Mouse (Mus musculus) CD4-positive, CD25-positive, alpha-beta regulatory T cell, adult 2 months (primary cell): ENCODE measurements around the gene Ccl21b.
"Not testable (repeated sequence)": the region's sequence is repeated elsewhere in the genome, so short reads cannot be mapped to it uniquely, and the experiment has no call there.

Source experiments
- DNase-seq: peaks from one replicate; pipeline ENCODE4 v3.0.0-alpha.2; 2012; ENCODE audit warnings: low read depth, low spot score

Ccl21b gene

GRCm38 (mm10) chr4:42255467-42255866 lies at the start of gene Ccl21b:
Gene Ccl21b (plus strand): TSS chr4:42255767.
- not testable (repeated sequence) for DNase-seq

GRCm38 (mm10) chr4:42240339-42240738 lies 15.2 kb upstream of the Ccl21b start, which contains the start of gene Gm10600:
Gene Gm10600 (plus strand): TSS chr4:42240639.
- DNase-seq: not testable (repeated sequence)

GRCm38 (mm10) chr4:42293967-42294366 lies 38.4 kb downstream of the Ccl21b start, which contains the start of gene Gm21953:
Gene Gm21953 (plus strand): TSS chr4:42294267.
- DNase-seq: not testable (repeated sequence)
